Mouse (Mus musculus) cerebellum, postnatal 36 days (tissue): ENCODE measurements around the gene Fmo5.
A peak's percentile ranks its signal among the peaks of the same experiment; 100 is the strongest.

Experiments used
- DNase-seq, 2 experiments: peaks; one replicate each; pipeline ENCODE4 v3.0.0; 2021 to 2022; ENCODE audit warnings: mixed read lengths in 2 of 2

Gene Fmo5

GRCm38 (mm10) chr3:97628391-97629001, at the start of gene Fmo5:
Gene Fmo5 (plus strand): TSS chr3:97628804.
- DNase-seq: peak in 1 of 2 experiments; percentile 4

GRCm38 (mm10) chr3:97585383-97586160, 43.0 kb upstream of the Fmo5 start:
- peak; percentile 79 to 80 for DNase-seq

- DNase-seq: no peak
Observed at GRCm38 (mm10) chr3:97587656-97588055, 40.9 kb upstream of the Fmo5 start.

DNA sequence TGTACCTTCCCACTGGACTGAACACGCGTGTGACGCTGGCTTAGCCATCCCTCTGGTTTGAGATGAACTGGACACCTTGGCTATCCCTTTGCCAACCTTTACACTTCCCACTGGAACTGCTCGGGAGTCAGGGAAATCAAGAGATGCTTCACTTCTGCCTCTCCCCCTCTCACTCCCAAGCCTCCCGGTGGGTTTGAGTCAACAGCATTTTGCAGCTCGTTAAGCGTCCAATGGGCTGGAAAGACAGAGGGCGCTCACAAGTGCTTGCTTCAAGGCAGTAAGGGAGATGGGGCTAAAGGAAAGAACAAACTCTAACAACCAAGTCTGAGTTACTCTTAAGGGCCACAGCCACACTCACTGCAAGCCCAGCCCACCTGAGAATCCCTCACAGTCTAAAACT, 37.9 kb upstream of the Fmo5 start:
- no peak for DNase-seq

DNA sequence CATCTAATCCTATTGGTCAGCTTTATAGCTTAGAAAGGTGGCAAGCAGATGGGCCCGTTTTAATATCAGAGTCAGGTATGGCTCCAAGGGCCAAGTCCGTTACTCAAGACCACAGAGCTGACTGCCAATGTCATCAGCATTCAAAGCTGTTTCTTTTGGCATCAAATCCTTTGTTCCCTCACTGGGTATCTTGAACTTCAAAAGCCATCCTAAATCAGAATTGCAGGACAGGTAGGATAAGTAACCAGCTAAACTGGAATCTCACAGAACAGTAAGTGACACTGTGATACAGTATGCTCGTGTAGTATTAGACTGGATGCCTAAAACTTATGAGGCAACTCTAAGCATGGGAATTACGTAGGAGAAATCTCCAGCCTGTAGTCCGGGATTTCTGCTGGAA, 35.5 kb upstream of the Fmo5 start:
- no peak for DNase-seq

DNA sequence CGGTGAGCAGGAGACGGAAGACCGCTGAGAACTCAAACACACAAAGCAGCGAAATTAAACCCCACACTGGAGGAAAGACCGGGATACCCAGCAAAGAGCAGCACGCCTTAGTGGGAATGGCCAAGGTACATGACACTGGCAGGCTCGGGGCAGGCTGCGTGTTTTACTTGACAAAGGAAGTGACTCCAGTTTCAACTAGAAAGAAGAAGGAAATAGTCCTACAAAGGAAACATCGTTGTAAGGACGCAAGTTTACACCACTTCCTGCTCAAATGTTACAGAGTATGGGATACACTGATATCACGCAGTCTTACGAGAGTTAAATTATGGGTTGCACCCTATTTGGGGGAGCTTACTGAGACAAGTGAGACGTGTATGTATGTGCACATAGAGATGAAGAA, 34.5 kb upstream of the Fmo5 start:
- no peak for DNase-seq

- DNase-seq: no peak
Observed at GRCm38 (mm10) chr3:97595066-97595465, 33.5 kb upstream of the Fmo5 start.

- DNase-seq: no peak
Observed at GRCm38 (mm10) chr3:97596796-97597195, 31.8 kb upstream of the Fmo5 start.

DNA sequence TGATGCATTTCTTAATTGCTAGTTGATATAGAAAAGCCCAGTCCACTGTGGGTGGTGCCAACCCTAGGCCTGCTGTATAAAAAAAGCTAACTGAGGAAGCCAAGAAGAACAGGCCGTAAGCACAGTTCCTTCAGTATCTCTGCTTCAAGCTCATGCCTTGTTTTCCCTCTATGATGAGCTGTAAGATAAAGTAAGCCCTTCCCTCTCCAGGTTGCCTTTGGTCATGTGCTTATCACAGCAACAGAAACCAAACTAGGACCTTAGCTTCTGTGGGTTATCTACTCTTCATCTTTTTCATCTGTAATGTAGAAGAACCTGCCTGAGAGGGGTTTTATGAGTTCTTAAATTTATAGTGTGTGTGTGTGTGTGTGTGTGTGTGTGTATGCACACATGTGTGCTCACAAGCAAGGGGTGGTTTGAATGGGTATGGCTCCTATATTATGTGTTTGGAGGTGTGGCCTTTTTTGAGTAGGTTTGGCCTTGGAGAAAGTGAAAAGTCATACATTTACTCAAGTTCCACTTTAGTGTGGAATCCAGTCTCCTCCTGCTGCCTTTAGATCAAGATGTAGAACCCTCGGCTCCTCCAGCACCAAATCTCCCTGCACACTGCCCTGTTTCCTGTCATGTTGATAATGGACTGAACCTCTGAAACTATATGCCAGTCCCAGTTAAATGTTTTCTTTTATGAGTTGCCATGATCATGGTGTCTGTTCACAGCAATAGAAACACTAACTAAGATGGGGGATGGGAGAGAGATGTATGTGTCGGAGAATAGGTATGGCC, 28.4 kb upstream of the Fmo5 start:
- no peak for DNase-seq

GRCm38 (mm10) chr3:97609201-97609844, 19.3 kb upstream of the Fmo5 start:
- peak; percentile 26 to 28 for DNase-seq

- DNase-seq: peak; percentile 91
Observed at GRCm38 (mm10) chr3:97609845-97610410, 18.7 kb upstream of the Fmo5 start, which contains the start of gene Chd1l. Gene Chd1l (minus strand): TSS chr3:97610203.

- DNase-seq: no peak
Observed at GRCm38 (mm10) chr3:97611021-97611420, 17.6 kb upstream of the Fmo5 start.

GRCm38 (mm10) chr3:97615154-97615553, 13.4 kb upstream of the Fmo5 start:
- no peak for DNase-seq

DNA sequence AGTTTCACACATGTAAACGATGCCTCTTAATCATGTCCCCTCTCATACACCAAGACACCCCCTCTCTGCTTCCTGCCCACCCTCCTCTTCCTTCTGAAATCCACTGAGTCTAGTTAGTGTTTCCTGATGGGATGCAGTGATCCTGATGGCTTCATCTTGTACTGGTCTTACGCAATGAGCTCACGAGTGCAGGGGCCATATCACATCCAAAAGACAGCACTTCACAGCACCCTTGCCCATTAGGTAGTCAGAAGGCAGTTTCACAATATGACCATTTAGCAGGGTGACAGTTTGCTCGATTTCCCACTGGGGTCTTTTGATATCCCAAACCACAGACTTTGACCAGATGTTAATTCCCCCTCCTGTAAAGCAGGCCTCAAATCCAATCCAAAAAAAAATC, 12.7 kb upstream of the Fmo5 start:
- no peak for DNase-seq

DNA sequence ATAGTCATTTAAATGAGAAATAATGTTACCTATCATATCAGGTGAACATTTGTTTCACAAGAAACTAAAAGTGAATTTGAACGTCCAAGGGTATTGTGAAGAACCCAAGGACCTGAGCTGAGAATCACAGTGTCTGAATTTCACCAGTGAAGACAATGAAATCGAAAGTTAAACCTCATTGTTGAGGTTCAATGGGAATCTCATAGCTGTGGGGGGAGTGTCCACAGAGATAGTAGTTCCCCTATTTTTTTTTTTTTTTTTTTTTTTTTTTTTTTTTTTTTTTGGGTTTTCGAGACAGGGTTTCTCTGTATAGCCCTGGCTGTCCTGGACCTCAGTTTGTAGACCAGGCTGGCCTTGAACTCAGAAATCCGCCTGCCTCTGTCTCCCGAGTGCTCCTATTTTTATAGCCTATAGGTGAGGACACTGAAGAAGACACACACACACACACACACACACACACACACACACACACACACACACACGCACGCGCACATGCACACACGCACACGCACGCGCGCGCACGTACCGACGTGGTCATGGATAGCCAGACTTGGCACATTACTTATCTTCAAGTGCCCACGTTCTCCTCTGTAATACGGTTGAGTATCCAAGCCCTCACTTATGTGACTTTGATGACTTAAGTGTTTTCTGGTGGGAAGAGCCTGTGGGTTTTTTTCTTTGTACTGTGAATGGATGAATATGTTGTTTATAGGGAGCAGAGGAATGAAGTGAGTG, 11.3 kb upstream of the Fmo5 start:
- DNase-seq: no peak

GRCm38 (mm10) chr3:97617899-97618298, 10.7 kb upstream of the Fmo5 start:
- DNase-seq: no peak

- DNase-seq: no peak
Observed at GRCm38 (mm10) chr3:97620657-97621056, 7.9 kb upstream of the Fmo5 start.

- DNase-seq: no peak
Observed at GRCm38 (mm10) chr3:97624611-97625010, 4.0 kb upstream of the Fmo5 start.

DNA sequence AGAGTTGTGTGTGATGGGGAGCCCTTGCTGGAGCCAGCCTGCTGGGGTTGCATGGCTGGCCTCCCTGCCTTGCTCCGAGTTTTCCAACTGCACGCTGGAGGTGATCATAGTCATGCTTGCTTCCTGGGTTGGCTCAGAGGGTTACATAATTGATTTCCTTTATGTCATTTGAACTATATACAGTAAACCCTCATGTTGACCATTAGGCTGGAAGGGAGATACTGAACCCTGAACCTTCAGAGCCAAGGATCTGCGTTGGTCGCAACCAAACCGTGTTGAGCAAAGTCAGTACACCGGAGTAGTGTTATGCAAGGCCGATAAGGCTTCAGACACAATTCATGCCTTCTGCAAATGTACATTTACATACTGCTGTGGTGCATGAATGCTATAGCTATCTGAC, 711 bp upstream of the Fmo5 start:
- no peak for DNase-seq

DNA sequence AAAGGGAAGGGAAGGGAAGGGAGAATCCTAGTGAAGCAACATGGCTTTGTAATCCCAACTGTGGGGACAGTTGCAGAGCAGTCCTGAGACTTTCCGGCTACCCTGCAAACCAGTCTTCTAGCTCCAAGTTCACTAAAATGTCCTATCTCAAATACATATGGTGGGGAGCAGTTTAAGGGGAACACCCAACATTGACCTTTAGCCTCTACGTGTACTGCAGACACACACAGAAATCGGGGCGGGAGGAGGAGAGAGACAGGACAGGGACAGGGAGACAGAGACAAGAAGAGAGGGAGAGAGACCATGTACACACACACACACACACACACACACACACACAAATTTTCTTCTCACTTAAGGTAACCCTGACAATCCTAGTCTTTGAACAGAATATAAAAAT, 1.3 kb downstream of the Fmo5 start:
- DNase-seq: no peak

DNA sequence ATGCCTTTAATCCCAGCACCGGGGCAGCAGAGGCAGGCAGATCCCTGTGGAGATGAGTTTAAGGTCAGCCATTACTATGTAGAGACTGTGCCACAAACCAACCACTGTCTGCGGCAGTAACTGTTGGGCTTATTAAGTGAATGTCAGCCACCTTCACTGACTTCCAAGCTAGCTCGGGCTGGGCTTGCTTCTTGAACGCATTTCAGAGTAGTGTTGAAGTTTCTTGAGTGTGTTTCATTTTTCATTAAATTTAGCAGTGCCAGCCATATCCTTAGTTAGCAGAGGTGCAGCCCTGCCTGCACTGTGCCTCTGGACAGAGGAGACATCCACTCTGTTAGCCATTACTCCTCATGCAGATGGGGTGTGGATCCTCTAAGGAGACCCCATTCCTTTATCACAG, 2.1 kb downstream of the Fmo5 start:
- no peak for DNase-seq

DNA sequence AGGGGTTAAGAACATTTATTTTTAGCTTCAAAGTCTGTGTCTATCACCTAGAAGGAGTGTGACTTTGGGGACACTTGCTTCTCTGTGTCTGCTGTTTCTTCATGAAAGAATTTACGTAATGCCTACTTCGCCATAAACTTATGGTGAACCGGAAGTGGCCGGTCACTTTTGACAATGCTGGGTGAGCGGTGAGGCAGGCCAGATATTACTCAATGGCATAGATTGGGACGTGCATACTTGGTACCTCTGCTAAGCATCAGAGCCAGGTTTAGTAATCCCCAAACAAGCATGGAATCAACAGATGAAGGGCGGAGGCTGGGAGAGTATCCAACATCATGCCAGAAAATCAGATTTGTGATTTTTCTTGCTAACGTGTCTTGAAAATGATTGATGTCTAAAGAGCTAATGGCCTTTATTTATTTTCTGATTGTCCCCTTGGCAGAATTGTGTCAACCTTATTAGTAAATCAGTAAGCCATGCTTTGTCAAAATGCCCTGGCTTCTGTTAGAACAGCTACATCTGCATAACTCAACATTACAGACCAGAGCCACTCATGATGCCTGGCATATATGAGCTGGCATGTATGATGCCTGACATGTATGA, 2.8 kb downstream of the Fmo5 start:
- no peak for DNase-seq
